Mouse (Mus musculus) layer of hippocampus, postnatal 36 days (tissue): ENCODE measurements around the gene Slc25a39. TPM values are rescaled to one million over a fixed set of nuclear protein-coding genes. Genes with fewer than 3 reads are reported as not detected.
"Not testable (repeated sequence)": the region's sequence is repeated elsewhere in the genome, so short reads cannot be mapped to it uniquely, and the experiment has no call there.

Experiments used
- DNase-seq, 2 experiments: peaks; one replicate each; pipeline ENCODE4 v3.0.0; 2022
- microRNA-seq, 2 experiments: library from miRNA; unstranded; fragments of <30 nt; microRNA quantifications; one replicate each; pipeline ENCODE4 v1.2.0; 2021
- total RNA-seq, 2 experiments: library from RNA; stranded (reverse); gene quantifications; 2 replicates each; pipeline ENCODE4 v1.2.3; 2021

The Slc25a39 gene
- total RNA-seq, 2 experiments from 2014 or later = 61.9 to 64.0 TPM

- DNase-seq = no peak
These were observed 38.5 kb downstream of the Slc25a39 start for GRCm38 (mm10) chr11:102369263-102369662.

GRCm38 (mm10) chr11:102368347-102368746 is 39.4 kb downstream of the Slc25a39 start:
- DNase-seq = no peak

- DNase-seq = no peak
These were observed 40.1 kb downstream of the Slc25a39 start for GRCm38 (mm10) chr11:102367504-102368280.

- not testable (repeated sequence) for DNase-seq
These were observed 41.6 kb downstream of the Slc25a39 start, which contains the start of gene Slc4a1 for GRCm38 (mm10) chr11:102366103-102366502. Slc4a1 (minus strand) TSS chr11:102366203.

- DNase-seq = no peak
These were observed 42.0 kb downstream of the Slc25a39 start for GRCm38 (mm10) chr11:102365699-102366098.

- no peak for DNase-seq
These were observed 43.0 kb downstream of the Slc25a39 start for GRCm38 (mm10) chr11:102364570-102365371.

- DNase-seq = no peak
These were observed 44.1 kb downstream of the Slc25a39 start for GRCm38 (mm10) chr11:102363623-102364022.

- no peak for DNase-seq
These were observed 45.8 kb downstream of the Slc25a39 start for GRCm38 (mm10) chr11:102361776-102362495.

- no peak for DNase-seq
These were observed 49.4 kb downstream of the Slc25a39 start for GRCm38 (mm10) chr11:102358365-102358764.

- DNase-seq = no peak
These were observed 51.0 kb downstream of the Slc25a39 start for GRCm38 (mm10) chr11:102356636-102357350.

- DNase-seq = no peak
These were observed 51.6 kb downstream of the Slc25a39 start for GRCm38 (mm10) chr11:102356190-102356589.

- DNase-seq = no peak
These were observed 52.2 kb downstream of the Slc25a39 start for GRCm38 (mm10) chr11:102355501-102355900.

- no peak for DNase-seq
These were observed 54.7 kb downstream of the Slc25a39 start for GRCm38 (mm10) chr11:102353021-102353431.

Small RNA genes lying within 50 kb of the gene (microRNA-seq; reads per million reads assigned to microRNA genes)
- 0.60 to 0.85 reads per million in 2 experiments for gene Mir6930

Other genes starting within 250 kb of the Slc25a39 start
- gene Lsm12, start 222.7 kb downstream of the Slc25a39 start, total RNA-seq = 10 to 100 TPM; 59.4 to 60.8 TPM
- 10 to 100 TPM; 52.0 to 58.5 TPM for gene G6pc3, start 218.3 kb downstream of the Slc25a39 start, total RNA-seq
- gene Hdac5, start 177.8 kb downstream of the Slc25a39 start, total RNA-seq = 100 to 1,000 TPM; 227 to 234 TPM
- 1 to 10 TPM in 1 of 2 experiments, under 1 TPM in 1; 0.58 to 1.5 TPM for gene BC030867, start 159.1 kb downstream of the Slc25a39 start, total RNA-seq
- 1 to 10 TPM; 1.0 to 1.2 TPM for gene Asb16, start 139.2 kb downstream of the Slc25a39 start, total RNA-seq
- gene Tmub2, start 123.0 kb downstream of the Slc25a39 start, total RNA-seq = 10 to 100 TPM; 64.2 to 64.8 TPM
- 100 to 1,000 TPM; 172 to 173 TPM for gene Atxn7l3, start 111.3 kb downstream of the Slc25a39 start, total RNA-seq
- 100 to 1,000 TPM; 127 to 128 TPM for gene Ubtf, start 88.2 kb downstream of the Slc25a39 start, total RNA-seq
- under 1 TPM; 0.10 to 0.15 TPM for gene Slc4a1, start 41.7 kb downstream of the Slc25a39 start, total RNA-seq
- gene Rundc3a, start 14.5 kb downstream of the Slc25a39 start, total RNA-seq = 100 to 1,000 TPM; 455 to 507 TPM
- 10 to 100 TPM; 60.3 to 68.3 TPM for gene Grn, start 22.4 kb upstream of the Slc25a39 start, total RNA-seq
- gene Fam171a2, start 39.7 kb upstream of the Slc25a39 start, total RNA-seq = 100 to 1,000 TPM in 1 of 2 experiments, 10 to 100 TPM in 1; 97.3 to 111 TPM
- gene Itga2b, start 62.2 kb upstream of the Slc25a39 start, total RNA-seq = 1 to 10 TPM; 1.3 to 3.8 TPM
- gene Gpatch8, start 148.4 kb upstream of the Slc25a39 start, total RNA-seq = 10 to 100 TPM; 44.1 to 58.6 TPM
- gene Gm11627, start 171.5 kb upstream of the Slc25a39 start, total RNA-seq = 1 to 10 TPM in 1 of 2 experiments, under 1 TPM in 1; 0.90 to 3.2 TPM
- gene Fzd2, start 196.4 kb upstream of the Slc25a39 start, total RNA-seq = 1 to 10 TPM; 6.3 to 8.9 TPM